Mouse (Mus musculus): Measurements from ENCODE around the gene Rsf1.

- TF ChIP-seq POLR2A (IDR thresholded peaks at IDR 0.05; ENCODE audit: control insufficient read depth, extremely low read depth, insufficient read depth, low read length, poor library complexity), result no peak
- no peak for TF ChIP-seq CTCF (IDR thresholded peaks at IDR 0.05; ENCODE audit: borderline replicate concordance, control insufficient read depth, extremely low read depth, insufficient read depth, low read length, poor library complexity)
Observed at GRCm38 (mm10) chr7:97720109-97720508, 140.4 kb downstream of the Rsf1 start.
